Mouse (Mus musculus): ENCODE measurements at regions not wholly inside any gene's neighbourhood (a gene's known extent, or its start where the extent isn't known, plus 50 kb on each side); places are given as distances from the start of the nearest gene placed in this dataset.
A peak's percentile ranks its signal among the peaks of the same experiment; 100 is the strongest.

GRCm38 (mm10) chr2:46358225-46358624 lies 1241.0 kb upstream of the Zeb2 start:
- no peak for DNase-seq

GRCm38 (mm10) chr2:46356651-46357050 lies 1239.5 kb upstream of the Zeb2 start:
- DNase-seq, result no peak

- no peak for DNase-seq
These were observed 1223.5 kb upstream of the Zeb2 start for GRCm38 (mm10) chr2:46340694-46341093.

- DNase-seq, result peak; percentile 34 to 42
These were observed 1199.5 kb upstream of the Zeb2 start for GRCm38 (mm10) chr2:46316666-46317065.

GRCm38 (mm10) chr2:46315243-46315642 lies 1198.0 kb upstream of the Zeb2 start:
- no peak for DNase-seq

- no peak for DNase-seq
These were observed 1190.5 kb upstream of the Zeb2 start for GRCm38 (mm10) chr2:46307582-46308153.

GRCm38 (mm10) chr2:46302627-46303026 lies 1185.4 kb upstream of the Zeb2 start:
- DNase-seq, result no peak

- DNase-seq, result no peak
These were observed 1180.2 kb upstream of the Zeb2 start for GRCm38 (mm10) chr2:46297274-46297843.

- no peak for DNase-seq
These were observed 1166.9 kb upstream of the Zeb2 start for GRCm38 (mm10) chr2:46283929-46284598.

- DNase-seq, result no peak
These were observed 1163.6 kb upstream of the Zeb2 start for GRCm38 (mm10) chr2:46280822-46281221.

GRCm38 (mm10) chr2:46261618-46262017 lies 1144.4 kb upstream of the Zeb2 start:
- no peak for DNase-seq

- no peak for DNase-seq
These were observed 1134.4 kb upstream of the Zeb2 start for GRCm38 (mm10) chr2:46251562-46251961.

- DNase-seq, result peak; percentile 9 to 11
These were observed 1128.5 kb upstream of the Zeb2 start for GRCm38 (mm10) chr2:46245717-46246116.

- no peak for DNase-seq
These were observed 1127.5 kb upstream of the Zeb2 start for GRCm38 (mm10) chr2:46244697-46245096.

- peak; percentile 68 to 84 for DNase-seq
These were observed 1125.6 kb upstream of the Zeb2 start for GRCm38 (mm10) chr2:46242806-46243205.

- no peak for DNase-seq
These were observed 1122.7 kb upstream of the Zeb2 start for GRCm38 (mm10) chr2:46239874-46240273.

GRCm38 (mm10) chr2:46230791-46231450 lies 1113.7 kb upstream of the Zeb2 start:
- no peak for DNase-seq

- no peak for DNase-seq
These were observed 1101.3 kb upstream of the Zeb2 start for GRCm38 (mm10) chr2:46218336-46218957.

GRCm38 (mm10) chr2:46199341-46199740 lies 1082.1 kb upstream of the Zeb2 start:
- DNase-seq, result no peak

- DNase-seq, result no peak
These were observed 1070.2 kb upstream of the Zeb2 start for GRCm38 (mm10) chr2:46187265-46187888.

- DNase-seq, result no peak
These were observed 1066.0 kb upstream of the Zeb2 start for GRCm38 (mm10) chr2:46183241-46183640.

GRCm38 (mm10) chr2:46179741-46180140 lies 1062.5 kb upstream of the Zeb2 start:
- no peak for DNase-seq

GRCm38 (mm10) chr2:46168488-46168887 lies 1051.3 kb upstream of the Zeb2 start:
- no peak for DNase-seq

All from cerebellum, postnatal 10 days (tissue).